Mouse (Mus musculus) hindbrain, embryonic 11.5 days (tissue): ENCODE results near the gene Ephb1. TPM values are rescaled to one million over a fixed set of nuclear protein-coding genes. Genes with fewer than 3 reads are reported as not detected.

Source experiments
- ATAC-seq: fragments of 200-750 bp; cut with Nextera tagmentation; 2 replicates; pipeline ENCODE4 v1.8.0; 2017; ENCODE audit warnings: mild to moderate bottlenecking, moderate TSS enrichment, moderate library complexity; ENCODE audit not compliant: low FRiP score
- DNase-seq: peaks from one replicate; pipeline ENCODE4 v3.0.0-alpha.2; 2015; ENCODE audit warnings: low spot score
- H3K27ac ChIP-seq: fragments of 300-500 bp; sonication (generic); 2 replicates; pipeline ENCODE4 v1.5.1; 2014; ENCODE audit warnings: mild to moderate bottlenecking, low read depth, low read length
- H3K27me3 ChIP-seq: fragments of 300-500 bp; sonication (generic); 2 replicates; pipeline ENCODE4 v1.6.1; 2014; ENCODE audit warnings: mild to moderate bottlenecking, low read length, moderate library complexity, mixed read lengths; ENCODE audit not compliant: control insufficient read depth, insufficient read depth
- H3K36me3 ChIP-seq: fragments of 300-500 bp; sonication (generic); 2 replicates; pipeline ENCODE4 v1.6.1; 2014; ENCODE audit warnings: mild to moderate bottlenecking, low read length, moderate library complexity, mixed read lengths; ENCODE audit not compliant: control insufficient read depth, insufficient read depth
- H3K4me1 ChIP-seq: fragments of 300-500 bp; sonication (generic); replicated peaks from 2 replicates; pipeline ENCODE4 v1.6.1; 2014; ENCODE audit warnings: low read length, mixed read lengths; ENCODE audit not compliant: control insufficient read depth, insufficient read depth
- H3K4me2 ChIP-seq: fragments of 300-500 bp; sonication (generic); replicated peaks from 2 replicates; pipeline ENCODE4 v1.6.1; 2014; ENCODE audit warnings: mild to moderate bottlenecking, low read depth, low read length
- H3K4me3 ChIP-seq: fragments of 300-500 bp; sonication (generic); 2 replicates; pipeline ENCODE4 v1.5.1; 2014; ENCODE audit warnings: low read depth, low read length
- H3K9ac ChIP-seq: fragments of 300-500 bp; sonication (generic); 2 replicates; pipeline ENCODE4 v1.6.1; 2014; ENCODE audit warnings: low read depth, low read length
- H3K9me3 ChIP-seq: fragments of 300-500 bp; sonication (generic); 2 replicates; pipeline ENCODE4 v1.6.1; 2016; ENCODE audit warnings: low read length; ENCODE audit not compliant: control insufficient read depth
- WGBS: fragments of 180-500 bp; shearing (Covaris S2); extraction: QIAGEN DNeasy Blood & Tissue Kit; methylation state at CpG from one replicate; pipeline ENCODE4 v1.1.7; 2014; 5-methylcytosine and 5-hydroxymethylcytosine counted together
- polyA plus RNA-seq: library from polyadenylated mRNA; unstranded; fragments of >200 nt; fragmentation: Nextera tagmentation; extraction: Ambion mirVana; gene quantifications from 2 replicates; pipeline ENCODE4 v1.2.1, GENCODE M21; 2014

The Ephb1 gene
- polyA plus RNA-seq, 1 experiment from 2014 or later, result 18.3 TPM

DNA sequence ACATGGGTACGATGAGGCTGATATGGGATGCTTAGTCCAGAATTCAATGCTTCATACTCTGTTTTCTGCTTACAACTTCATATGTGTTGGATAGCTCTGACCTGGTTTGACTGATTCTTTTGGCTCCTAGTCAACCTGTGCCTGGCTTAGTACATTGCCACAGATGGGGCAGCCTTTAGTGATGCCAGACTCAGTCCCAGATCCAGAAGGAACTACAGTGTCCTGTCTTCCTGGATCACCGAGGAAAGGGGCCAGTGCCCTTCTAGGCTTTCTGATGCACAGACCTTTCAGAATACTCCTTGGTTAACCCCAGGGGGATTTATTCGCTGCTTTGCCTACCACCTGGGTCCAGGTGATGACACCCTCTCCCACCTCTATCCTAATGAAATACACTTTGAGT lies 66.1 kb downstream of the Ephb1 start:
- 91% methylated on average over 3 of the region's 3 CpGs for WGBS
- no peaks in the 10 kb centered on the region for H3K27me3 ChIP-seq
- H3K9me3 ChIP-seq, result no peaks in the 10 kb centered on the region
- no peak overlapping the region for H3K9ac ChIP-seq
- H3K27ac ChIP-seq, result no peak overlapping the region
- H3K4me1 ChIP-seq, result no peaks in the 10 kb centered on the region
- ATAC-seq (no peak), DNase-seq (no peak)
- no peak overlapping the region for H3K4me2 ChIP-seq
- H3K36me3 ChIP-seq, result no peaks in the 10 kb centered on the region
- no peak overlapping the region for H3K4me3 ChIP-seq

DNA sequence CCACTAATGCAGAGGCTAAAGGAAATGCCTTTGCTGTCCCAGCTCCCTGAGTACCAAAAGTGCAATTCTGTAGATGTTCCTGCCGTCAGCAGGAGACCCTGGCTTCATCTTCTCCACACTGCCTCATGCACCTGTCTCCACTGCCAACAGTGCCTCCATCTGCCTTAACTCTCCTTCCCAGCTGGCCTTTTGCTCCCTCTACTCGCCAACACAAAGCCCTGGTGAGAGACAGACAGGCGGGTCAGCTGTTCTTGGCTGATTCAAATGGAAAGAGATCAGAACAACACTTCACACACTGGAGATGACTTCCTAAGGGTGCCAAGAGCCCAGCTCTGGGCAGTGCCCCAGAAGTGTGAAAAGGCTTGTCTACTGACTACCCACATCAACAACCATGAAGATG lies 78.6 kb downstream of the Ephb1 start:
- WGBS, result 79% methylated on average over 3 of the region's 3 CpGs
- DNase-seq, result no peak
- Histone ChIP-seq H3K4me2 (no peak overlapping the region), H3K36me3 (no peaks in the 10 kb centered on the region), H3K27ac (no peak overlapping the region), H3K9me3 (no peaks in the 10 kb centered on the region), H3K9ac (no peak overlapping the region), H3K4me1 (no peaks in the 10 kb centered on the region), H3K4me3 (no peak overlapping the region), H3K27me3 (peaks cover 2% of the 10 kb centered on the region; the same call in 1 of the 2 replicates)
- ATAC-seq, result no peak

DNA sequence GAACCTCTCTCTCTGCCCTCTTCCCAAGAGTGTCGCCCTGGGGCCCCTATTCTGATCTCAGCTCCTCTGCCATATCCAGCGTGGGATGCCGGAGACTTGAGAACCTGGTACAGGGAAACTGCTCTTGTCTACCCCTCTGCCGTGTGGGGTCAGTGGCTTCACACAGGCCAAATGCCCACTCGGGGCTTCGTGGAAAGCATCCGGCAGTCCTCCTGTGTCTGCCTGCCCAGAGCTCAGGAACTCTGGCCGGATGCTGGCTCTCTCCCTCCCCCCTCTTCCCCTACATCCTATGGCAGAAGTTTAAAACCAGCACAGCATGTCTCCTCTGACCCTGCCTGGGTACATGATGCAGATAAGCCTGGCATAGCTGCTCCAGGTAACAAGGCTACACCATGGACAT lies 80.5 kb downstream of the Ephb1 start:
- Histone ChIP-seq H3K4me1 (no peaks in the 10 kb centered on the region), H3K36me3 (no peaks in the 10 kb centered on the region), H3K9me3 (no peaks in the 10 kb centered on the region), H3K27me3 (peaks cover 2% of the 10 kb centered on the region; the same call in 1 of the 2 replicates), H3K4me2 (no peak overlapping the region), H3K9ac (no peak overlapping the region), H3K27ac (no peak overlapping the region), H3K4me3 (no peak overlapping the region)
- ATAC-seq (no peak), DNase-seq (no peak)
- 65% methylated on average over 8 of the region's 8 CpGs for WGBS

DNA sequence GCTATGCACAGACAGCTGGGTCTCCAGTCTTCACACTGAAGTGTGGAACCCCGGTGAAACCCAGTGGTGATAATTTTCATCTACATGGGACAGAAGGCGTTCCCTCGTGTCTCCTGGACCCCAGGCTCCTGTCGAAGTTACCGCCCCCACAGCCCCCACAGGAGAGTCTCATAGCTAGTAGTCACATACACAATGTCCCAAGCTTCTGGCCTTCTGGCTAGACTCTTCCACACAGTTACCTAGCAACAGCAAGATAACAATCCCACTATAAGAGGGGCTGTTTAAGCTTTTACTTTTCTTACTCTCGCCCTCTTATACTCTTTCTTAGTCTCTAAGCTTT lies 81.1 kb downstream of the Ephb1 start:
- Histone ChIP-seq H3K9me3 (no peaks in the 10 kb centered on the region), H3K36me3 (no peaks in the 10 kb centered on the region), H3K4me2 (no peak overlapping the region), H3K27ac (no peak overlapping the region), H3K4me1 (no peaks in the 10 kb centered on the region), H3K9ac (no peak overlapping the region), H3K4me3 (no peak overlapping the region), H3K27me3 (peaks cover 4% of the 10 kb centered on the region; the same call in 1 of the 2 replicates)
- no peak for ATAC-seq
- 72% methylated on average over 6 of the region's 6 CpGs for WGBS
- DNase-seq, result no peak

DNA sequence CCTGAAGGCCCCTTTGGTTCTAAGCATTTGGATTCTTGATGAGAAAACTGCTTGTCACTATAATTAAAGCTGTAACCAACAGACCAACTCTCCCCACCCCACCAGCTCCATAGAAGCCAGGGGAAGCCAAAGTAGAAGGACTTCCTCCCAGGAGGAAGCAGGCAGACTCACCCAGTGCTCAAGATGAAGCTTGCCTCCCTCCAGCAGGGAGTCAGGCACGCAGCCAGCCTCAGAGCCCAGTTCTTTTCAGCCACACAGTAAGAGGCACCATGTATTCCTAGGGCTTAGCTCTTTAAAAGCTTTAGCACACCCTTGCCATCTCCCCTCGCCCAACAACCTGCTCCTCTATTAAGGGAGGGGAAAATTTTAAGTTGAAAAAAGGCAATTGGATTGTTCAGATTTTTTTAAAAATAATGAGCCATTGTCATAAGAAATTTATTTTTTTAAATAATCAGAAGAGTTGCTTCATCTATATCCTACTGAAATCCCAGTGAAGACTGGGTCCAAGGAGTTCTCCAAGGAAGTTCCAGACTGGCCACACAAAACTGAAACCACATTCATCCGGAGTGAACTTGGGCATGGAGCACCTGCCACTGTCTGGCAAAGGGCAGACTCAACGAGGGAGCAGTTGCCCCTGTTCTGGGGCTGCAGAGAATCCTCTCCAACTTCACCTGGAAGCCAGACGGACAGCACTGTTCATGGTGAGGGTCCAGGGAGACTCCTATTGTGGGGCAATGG lies 81.6 kb downstream of the Ephb1 start:
- peaks cover 4% of the 10 kb centered on the region; the same call in 1 of the 2 replicates for H3K27me3 ChIP-seq
- no peaks in the 10 kb centered on the region for H3K36me3 ChIP-seq
- H3K4me1 ChIP-seq, result no peaks in the 10 kb centered on the region
- no peak overlapping the region for H3K4me2 ChIP-seq
- H3K27ac ChIP-seq, result no peak overlapping the region
- DNase-seq (no peak), ATAC-seq (no peak)
- H3K9ac ChIP-seq, result no peak overlapping the region
- no peaks in the 10 kb centered on the region for H3K9me3 ChIP-seq
- no peak overlapping the region for H3K4me3 ChIP-seq
- 67% methylated on average over 5 of the region's 5 CpGs for WGBS

DNA sequence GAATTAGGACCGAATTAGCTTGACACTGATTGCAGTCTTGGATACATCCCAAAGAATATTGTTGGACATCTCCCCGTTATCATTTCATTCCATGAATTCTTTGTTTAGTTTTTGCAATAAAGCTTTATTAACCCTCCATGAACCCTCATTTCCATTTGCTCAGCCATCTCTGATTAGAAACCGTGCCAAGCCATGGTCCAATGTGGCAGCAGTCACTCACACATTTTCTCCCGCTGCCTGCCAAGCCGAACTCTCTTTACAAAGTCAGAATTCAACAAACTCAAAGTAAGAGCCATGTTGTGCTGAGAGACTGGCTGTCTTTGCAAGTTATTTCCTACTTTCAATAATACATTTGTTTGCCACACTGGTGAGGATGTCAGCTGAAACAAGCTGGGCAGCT lies 84.0 kb downstream of the Ephb1 start:
- H3K9ac ChIP-seq, result no peak overlapping the region
- WGBS, result 89% methylated on average over 5 of the region's 5 CpGs
- no peaks in the 10 kb centered on the region for H3K4me1 ChIP-seq
- no peak for DNase-seq
- H3K9me3 ChIP-seq, result no peaks in the 10 kb centered on the region
- H3K27me3 ChIP-seq, result peaks cover 6% of the 10 kb centered on the region; the same call in 1 of the 2 replicates
- H3K4me2 ChIP-seq, result no peak overlapping the region
- H3K27ac ChIP-seq, result no peak overlapping the region
- H3K4me3 ChIP-seq, result no peak overlapping the region
- ATAC-seq, result no peak
- H3K36me3 ChIP-seq, result no peaks in the 10 kb centered on the region

DNA sequence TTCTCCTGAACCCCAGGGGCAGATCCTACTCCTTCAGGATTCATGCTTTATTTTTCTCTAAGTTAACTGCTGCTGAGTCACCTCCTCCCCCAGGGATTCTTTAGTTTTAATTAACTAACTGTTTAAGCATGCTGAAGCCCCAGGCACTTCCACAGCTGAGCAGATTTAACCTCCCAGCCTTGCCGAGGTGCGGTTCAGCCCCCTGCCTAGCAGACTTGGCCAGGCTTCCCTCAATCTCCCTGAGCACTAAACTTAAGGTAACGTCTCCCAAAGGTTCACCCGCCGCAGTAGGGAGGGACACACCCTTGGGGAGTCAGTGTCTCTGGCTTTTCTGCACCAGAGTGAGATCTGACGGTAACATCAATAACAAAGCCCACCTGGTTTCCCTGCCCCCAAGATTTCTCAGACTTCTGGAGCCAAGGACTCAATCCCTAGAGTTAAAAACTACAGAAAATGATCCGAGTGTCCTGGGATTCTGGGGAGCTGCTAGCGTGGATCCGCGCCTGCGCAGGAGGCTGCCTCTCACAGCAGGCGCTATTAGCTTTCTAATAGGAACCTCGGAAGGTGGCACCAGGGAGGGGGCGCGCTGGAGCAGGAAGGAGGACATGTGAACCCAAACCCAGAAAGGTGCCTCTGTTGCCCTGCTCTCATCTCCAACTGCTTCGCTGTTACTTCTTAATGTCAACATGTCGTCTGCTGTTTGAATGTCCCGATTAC lies 87.0 kb downstream of the Ephb1 start:
- ATAC-seq (no peak), DNase-seq (peak; percentile 62)
- H3K9ac ChIP-seq, result no peak overlapping the region
- no peaks in the 10 kb centered on the region for H3K36me3 ChIP-seq
- peak overlapping the region; percentile 6; the same call in 1 of the 2 replicates for H3K4me3 ChIP-seq
- H3K27me3 ChIP-seq, result 0 out of 2 replicates have a peak, but pooled peaks cover 6% of the 10 kb centered on the region
- peak overlapping the region; percentile 31 for H3K4me2 ChIP-seq
- 2% methylated on average over 18 of the region's 18 CpGs for WGBS
- H3K4me1 ChIP-seq, result no peaks in the 10 kb centered on the region
- no peak overlapping the region for H3K27ac ChIP-seq
- H3K9me3 ChIP-seq, result no peaks in the 10 kb centered on the region

DNA sequence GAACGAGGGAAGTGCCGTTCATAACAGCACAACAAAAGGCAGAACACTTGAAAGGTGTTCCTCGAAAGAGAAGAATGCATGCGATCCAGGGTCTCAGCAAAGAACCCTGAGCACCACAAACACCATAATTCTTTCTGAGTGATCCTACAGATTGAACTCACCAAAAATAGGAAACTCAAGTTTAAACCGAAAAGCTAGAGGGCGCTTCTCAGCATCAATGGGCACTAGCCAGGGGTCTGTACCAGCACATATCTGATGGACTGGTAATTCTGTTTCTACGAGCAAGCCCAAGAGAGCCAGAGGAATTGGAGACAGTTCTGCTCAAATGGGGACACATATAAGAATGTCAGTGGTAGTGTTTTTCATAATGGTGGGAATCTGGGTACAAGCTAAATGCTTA lies 90.7 kb downstream of the Ephb1 start:
- 47% methylated on average over 7 of the region's 7 CpGs for WGBS
- no peak overlapping the region for H3K9ac ChIP-seq
- H3K9me3 ChIP-seq, result no peaks in the 10 kb centered on the region
- no peaks in the 10 kb centered on the region for H3K36me3 ChIP-seq
- H3K4me3 ChIP-seq, result no peak overlapping the region
- peaks cover 2% of the 10 kb centered on the region; the same call in 1 of the 2 replicates for H3K4me1 ChIP-seq
- H3K27ac ChIP-seq, result no peak overlapping the region
- ATAC-seq (no peak), DNase-seq (no peak)
- peaks cover 8% of the 10 kb centered on the region for H3K27me3 ChIP-seq
- no peak overlapping the region for H3K4me2 ChIP-seq

DNA sequence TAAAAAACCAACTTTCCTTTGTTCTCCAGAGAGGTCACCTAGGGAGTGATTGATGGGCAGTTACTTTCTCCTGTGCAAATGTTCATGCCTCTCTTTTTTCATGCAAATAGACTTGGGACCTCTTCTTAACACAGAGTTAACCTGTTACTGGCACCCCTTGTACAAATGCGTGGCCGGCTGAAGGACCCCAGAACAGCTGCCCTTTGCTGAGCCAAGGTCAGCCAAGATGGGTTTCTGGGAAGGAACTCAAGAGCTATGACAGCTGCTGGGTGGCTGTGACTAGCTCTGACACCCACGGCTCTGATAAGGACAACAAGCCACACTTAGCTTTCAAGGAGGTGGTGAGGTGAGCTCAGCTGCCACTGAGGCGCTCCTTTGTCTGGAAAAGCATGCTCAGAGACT lies 92.4 kb downstream of the Ephb1 start:
- no peaks in the 10 kb centered on the region for H3K36me3 ChIP-seq
- H3K4me1 ChIP-seq, result peaks cover 2% of the 10 kb centered on the region; the same call in 1 of the 2 replicates
- no peak overlapping the region for H3K9ac ChIP-seq
- 10% methylated on average over 4 of the region's 4 CpGs for WGBS
- no peaks in the 10 kb centered on the region for H3K9me3 ChIP-seq
- 0 out of 2 replicates have a peak overlapping the region, but pooled peaks have one; percentile 48 for H3K27ac ChIP-seq
- H3K4me2 ChIP-seq, result no peak overlapping the region
- no peak overlapping the region for H3K4me3 ChIP-seq
- DNase-seq, result peak; percentile 45
- H3K27me3 ChIP-seq, result peaks cover 8% of the 10 kb centered on the region
- ATAC-seq, result peak; percentile 64
